22 mouse cellular contexts compared by ENCODE assay signal in genomic region chr4:150394091-150394490, GRCm38 (mm10).
DNase-seq lines count a peak whose midpoint lies in the region; ATAC-seq and TF ChIP-seq lines count a peak whose summit lies in the region.
"Had no signal": no experiment of that assay in that cellular context is flagged by ENCODE, and none has a peak within 500 bp of the region (broad histone marks: within the 10 kb centered on the region; RNA-seq: fewer than 3 reads in every experiment).

No protein-coding gene starts in this region.

- H3K36me3 ChIP-seq in kidney, adult 2 months (ENCODE audit: control insufficient read depth, insufficient read depth, low read length) = no peaks in the 10 kb centered on the region
- no peaks in the 10 kb centered on the region for H3K36me3 ChIP-seq in liver, adult 2 months (ENCODE audit: control insufficient read depth, insufficient read depth, low read length)
- no peaks in the 10 kb centered on the region for H3K36me3 ChIP-seq in liver, postnatal 0 days (replicated peaks; ENCODE audit: insufficient read depth, low read length)
- peaks cover 12% of the 10 kb centered on the region for H3K36me3 ChIP-seq in limb, embryonic 10.5 days

- H3K4me2 ChIP-seq in liver, postnatal 0 days (ENCODE audit: low read depth, low read length) = no peak overlapping the region

- H3K79me2 ChIP-seq in liver, adult 2 months (ENCODE audit: control insufficient read depth, insufficient read depth, low read length) = peaks cover 44% of the 10 kb centered on the region

- H3K9ac ChIP-seq in liver, adult 2 months (ENCODE audit: low read depth, low read length) = no peak overlapping the region
- no peak overlapping the region for H3K9ac ChIP-seq in liver, postnatal 0 days (replicated peaks)

- TF ChIP-seq POLR2A in kidney, adult 2 months (IDR thresholded peaks at IDR 0.05; ENCODE audit: low read depth, low read length) = no peak
- TF ChIP-seq POLR2A in liver, adult 2 months (IDR thresholded peaks at IDR 0.05; ENCODE audit: extremely low read depth, insufficient read depth, low read length) = no peak

- peak; percentile 59 for DNase-seq in kidney, adult 2 months
- no peak for DNase-seq in kidney, postnatal 4 days
- DNase-seq in kidney, adult 9 months = peak; percentile 53
- no peak for DNase-seq in kidney, postnatal 10 days
- peak; percentile 84 for DNase-seq in liver, adult 2 months (ENCODE audit: extremely low read depth, low read depth, low spot score)
- DNase-seq in liver, postnatal 0 days = no peak
- DNase-seq in limb, embryonic 10.5 days (ENCODE audit: low spot score) = no peak
- no peak for DNase-seq in left cerebral cortex, postnatal 25 days (ENCODE audit: low spot score in 2 of 2)
- DNase-seq: adrenal gland, adult 2 months; adrenal gland, adult 8-10 months; adrenal gland, postnatal 10 days; adrenal gland, postnatal 14 days; adrenal gland, postnatal 25 days; adrenal gland, postnatal 36 days; B cell, adult 2 months; cerebellum, adult 11 months; cerebellum, adult 11-12 months had no signal

- no peak overlapping the region for H3K27ac ChIP-seq in kidney, adult 2 months (ENCODE audit: insufficient read depth, low read depth, low read length)
- no peak overlapping the region for H3K27ac ChIP-seq in liver, adult 2 months (replicated peaks; ENCODE audit: insufficient read depth, low read depth, low read length)
- H3K27ac ChIP-seq in liver, postnatal 0 days (ENCODE audit: low read depth) = no peak overlapping the region
- peak overlapping the region; percentile 25; the same call in 1 of the 2 replicates for H3K27ac ChIP-seq in limb, embryonic 10.5 days

- H3K4me1 ChIP-seq in kidney, adult 2 months (ENCODE audit: control insufficient read depth, insufficient read depth, low read length) = peaks cover 56% of the 10 kb centered on the region
- peaks cover 21% of the 10 kb centered on the region for H3K4me1 ChIP-seq in liver, adult 2 months (ENCODE audit: control insufficient read depth, insufficient read depth, low read length)
- peaks cover 38% of the 10 kb centered on the region for H3K4me1 ChIP-seq in liver, postnatal 0 days (ENCODE audit: insufficient read depth)
- peaks cover 80% of the 10 kb centered on the region for H3K4me1 ChIP-seq in limb, embryonic 10.5 days

- H3K27me3 ChIP-seq in kidney, adult 2 months (replicated peaks; ENCODE audit: control insufficient read depth, insufficient read depth, low read length) = no peaks in the 10 kb centered on the region
- no peaks in the 10 kb centered on the region for H3K27me3 ChIP-seq in liver, adult 2 months (ENCODE audit: control insufficient read depth, insufficient read depth, low read length)
- no peaks in the 10 kb centered on the region for H3K27me3 ChIP-seq in liver, postnatal 0 days (ENCODE audit: insufficient read depth, low read length)
- no peaks in the 10 kb centered on the region for H3K27me3 ChIP-seq in limb, embryonic 10.5 days (ENCODE audit: low read depth, poor library complexity, severe bottlenecking)
- H3K27me3 ChIP-seq: CH12.LX, Patski had no signal

- no peak for TF ChIP-seq CTCF in kidney, adult 2 months (conservative IDR thresholded peaks at IDR 0.05; ENCODE audit: insufficient read depth, insufficient read length, low read depth, low read length)
- no peak for TF ChIP-seq CTCF in liver, adult 2 months (IDR thresholded peaks at IDR 0.05; ENCODE audit: low read depth, low read length)
- TF ChIP-seq CTCF in liver, postnatal 0 days (IDR thresholded peaks at IDR 0.05; ENCODE audit: low read depth) = no peak

- WGBS in kidney, adult 2 months = 54% methylated on average over 4 of the region's 4 CpGs
- 44% methylated on average over 4 of the region's 4 CpGs for WGBS in liver, adult 2 months
- WGBS in liver, postnatal 0 days (ENCODE audit: insufficient replicate concordance) = 81% methylated on average over 4 of the region's 4 CpGs
- WGBS in limb, embryonic 10.5 days = 82% methylated on average over 4 of the region's 4 CpGs

- ATAC-seq in liver, postnatal 0 days = no peak
- ATAC-seq: activated CD4-positive, CD25-positive, alpha-beta regulatory T cell, adult 4 months; CD4-positive, CD25-positive, alpha-beta regulatory T cell, adult 4 months; Patski had no signal

- no peak overlapping the region for H3K4me3 ChIP-seq in kidney, adult 2 months (ENCODE audit: insufficient read depth, low read depth, low read length)
- H3K4me3 ChIP-seq in liver, adult 2 months (ENCODE audit: insufficient read depth, low read depth, low read length) = no peak overlapping the region
- H3K4me3 ChIP-seq in liver, postnatal 0 days (ENCODE audit: low read depth, low read length) = no peak overlapping the region
- H3K4me3 ChIP-seq in limb, embryonic 10.5 days = no peak overlapping the region

- intact Hi-C loops in left cerebral cortex, postnatal 25 days (cut with DNase I) = no loop called here

- TF ChIP-seq EP300 in liver, postnatal 0 days (IDR thresholded peaks at IDR 0.05; ENCODE audit: low read depth) = no peak

- H3K9me3 ChIP-seq in liver, postnatal 0 days (ENCODE audit: low read length) = no peaks in the 10 kb centered on the region
- H3K9me3 ChIP-seq in limb, embryonic 10.5 days (replicated peaks) = no peaks in the 10 kb centered on the region
- H3K9me3 ChIP-seq: G1E had no signal

Comparison
In these comparisons a context has a peak if more than half of its experiments do, and no peak if none do; other contexts are left out.
1. DNase-seq: peak in kidney, adult 2 months (single experiment), kidney, adult 9 months (single experiment) and liver, adult 2 months (single experiment); none in kidney, postnatal 4 days (0 of 2), kidney, postnatal 10 days (single experiment), liver, postnatal 0 days (single experiment), limb, embryonic 10.5 days (single experiment) and left cerebral cortex, postnatal 25 days (0 of 2).